Mouse (Mus musculus): ENCODE measurements around the gene Atg10. TPM values are rescaled to one million over a fixed set of nuclear protein-coding genes. Genes with fewer than 3 reads are reported as not detected.
"Not testable (repeated sequence)": the region's sequence is repeated elsewhere in the genome, so short reads cannot be mapped to it uniquely, and the experiment has no call there.

The Atg10 gene
- polyA plus RNA-seq (2015; fragmentation: Nextera tagmentation; extraction: Ambion mirVana) = 14.7 and 16.0 TPM in 2 replicates

DNA sequence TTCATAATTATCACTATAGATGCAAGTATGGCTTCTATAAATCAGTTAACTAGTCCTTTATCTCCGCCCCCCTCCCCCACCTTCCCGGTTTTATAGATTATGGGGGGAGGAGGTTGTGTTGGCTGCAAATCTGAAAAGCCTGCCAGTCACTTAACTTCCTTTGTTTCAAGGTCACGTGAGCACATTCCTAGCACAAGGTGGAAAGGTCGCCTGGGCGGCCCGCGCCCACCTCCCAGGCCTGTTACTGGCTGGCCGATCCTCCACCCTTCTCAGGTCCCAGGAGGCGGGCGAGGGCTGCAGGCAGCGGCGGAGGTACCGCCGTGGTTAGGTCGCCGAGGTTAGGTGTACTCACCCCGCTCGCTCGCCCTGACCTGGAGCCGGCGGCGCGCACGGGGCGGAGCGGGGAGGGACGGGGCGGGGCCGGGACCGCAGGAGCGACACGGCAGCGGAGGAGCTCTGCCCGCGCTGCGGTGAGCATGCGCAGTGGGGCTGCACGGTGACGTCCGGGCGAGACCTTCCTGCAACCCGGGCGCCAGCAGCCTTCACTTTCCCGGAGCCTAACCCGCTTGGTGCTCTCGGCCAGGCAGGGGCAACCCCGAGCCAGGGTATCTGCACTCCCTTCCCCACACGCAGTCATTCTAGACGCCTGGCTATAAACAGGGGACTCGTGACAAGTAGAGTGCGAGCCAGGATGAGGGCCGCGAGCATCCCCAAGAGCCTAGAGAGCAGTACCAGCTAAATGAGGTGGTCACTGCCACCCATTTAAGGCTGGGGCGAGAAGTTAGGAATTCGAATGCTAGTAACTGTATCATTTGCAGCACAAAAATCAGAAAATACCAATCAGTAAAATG, at the start of gene Atg10:
TSS of gene Atg10 (minus strand) at position 382 of the 851 bp plus-strand sequence.
- peak within 1 kb of the TSS; percentile 53 for H3K4me2 ChIP-seq (ENCODE audit: low read depth, low read length)
- peak within 1 kb of the TSS; percentile 96 for H3K27ac ChIP-seq (ENCODE audit: low read length)
- WGBS = 1% methylated on average over 54 of the region's 55 CpGs

DNA sequence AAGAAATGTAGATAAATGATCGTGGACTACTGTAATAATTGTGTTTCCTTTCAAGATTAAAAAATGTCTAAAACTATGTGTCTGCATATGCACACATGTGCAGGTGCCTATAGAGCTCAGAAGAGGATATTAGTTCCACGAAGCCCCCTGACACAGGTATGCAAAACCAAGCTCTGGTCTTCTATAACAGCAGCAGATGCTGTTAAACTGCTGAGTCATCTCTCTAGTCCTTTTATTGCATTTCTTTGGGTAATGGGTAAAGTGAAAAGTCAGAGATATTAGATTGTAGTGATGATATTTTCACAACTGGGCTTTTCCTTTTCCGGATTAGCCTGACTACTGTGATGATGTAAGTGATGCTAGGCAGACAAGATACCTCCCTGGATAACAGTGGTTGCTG, 28.6 kb upstream of the Atg10 start:
- Histone ChIP-seq H3K9ac (ENCODE audit: low read length) (no peak overlapping the region), H3K27me3 (ENCODE audit: control insufficient read depth, insufficient read depth, low read depth, low read length) (no peaks in the 10 kb centered on the region), H3K4me1 (replicated peaks; ENCODE audit: control insufficient read depth, insufficient read depth, low read length) (no peaks in the 10 kb centered on the region), H3K9me3 (ENCODE audit: control insufficient read depth, low read length) (no peaks in the 10 kb centered on the region), H3K4me3 (ENCODE audit: low read length) (no peak overlapping the region), H3K36me3 (ENCODE audit: control insufficient read depth, insufficient read depth, low read length) (no peaks in the 10 kb centered on the region), H3K4me2 (ENCODE audit: low read depth, low read length) (no peak overlapping the region), H3K27ac (ENCODE audit: low read length) (no peak overlapping the region)
- WGBS = 80% methylated on average over 3 of the region's 3 CpGs
- ATAC-seq (ENCODE audit: low read depth) = no peak

More for the DNA sequence above, at the start of gene Atg10:
- Histone ChIP-seq H3K27me3 (ENCODE audit: control insufficient read depth, insufficient read depth, low read depth, low read length) (no peaks in the 10 kb centered on the region), H3K9ac (ENCODE audit: low read length) (peak within 1 kb of the TSS; percentile 86), H3K4me1 (replicated peaks; ENCODE audit: control insufficient read depth, insufficient read depth, low read length) (peaks cover 8% of the 10 kb centered on the region; the same call in 1 of the 2 replicates), H3K4me3 (ENCODE audit: low read length) (peak within 1 kb of the TSS; percentile 82), H3K9me3 (ENCODE audit: control insufficient read depth, low read length) (no peaks in the 10 kb centered on the region), H3K36me3 (ENCODE audit: control insufficient read depth, insufficient read depth, low read length) (no peaks in the 10 kb centered on the region)
- peak; percentile 98 for ATAC-seq (ENCODE audit: low read depth)

DNA sequence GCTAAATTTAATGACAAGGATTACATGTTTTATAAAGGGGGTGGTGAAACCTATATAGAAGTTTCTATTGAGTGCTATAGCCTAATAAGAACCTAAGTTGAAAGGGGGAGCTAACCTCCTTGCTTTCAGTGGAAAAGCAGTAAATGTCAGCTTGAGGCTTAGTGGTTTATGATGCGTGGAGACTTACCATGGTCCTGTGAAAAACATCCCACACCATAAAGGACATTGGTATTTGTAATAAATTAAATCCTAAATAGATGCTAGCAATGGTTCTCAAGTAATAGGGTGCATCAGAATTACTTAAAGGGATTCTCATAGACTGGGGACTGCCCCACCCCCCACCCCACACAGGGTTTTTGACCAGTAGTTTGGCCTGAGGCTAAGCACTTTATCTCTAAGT, 27.9 kb upstream of the Atg10 start:
- Histone ChIP-seq H3K27me3 (ENCODE audit: control insufficient read depth, insufficient read depth, low read depth, low read length) (no peaks in the 10 kb centered on the region), H3K4me3 (ENCODE audit: low read length) (no peak overlapping the region), H3K9ac (ENCODE audit: low read length) (no peak overlapping the region), H3K4me2 (ENCODE audit: low read depth, low read length) (no peak overlapping the region), H3K27ac (ENCODE audit: low read length) (no peak overlapping the region), H3K36me3 (ENCODE audit: control insufficient read depth, insufficient read depth, low read length) (no peaks in the 10 kb centered on the region), H3K9me3 (ENCODE audit: control insufficient read depth, low read length) (no peaks in the 10 kb centered on the region), H3K4me1 (replicated peaks; ENCODE audit: control insufficient read depth, insufficient read depth, low read length) (no peaks in the 10 kb centered on the region)
- ATAC-seq (ENCODE audit: low read depth) = no peak
- 71% methylated on average over 1 of the region's 1 CpGs for WGBS

DNA sequence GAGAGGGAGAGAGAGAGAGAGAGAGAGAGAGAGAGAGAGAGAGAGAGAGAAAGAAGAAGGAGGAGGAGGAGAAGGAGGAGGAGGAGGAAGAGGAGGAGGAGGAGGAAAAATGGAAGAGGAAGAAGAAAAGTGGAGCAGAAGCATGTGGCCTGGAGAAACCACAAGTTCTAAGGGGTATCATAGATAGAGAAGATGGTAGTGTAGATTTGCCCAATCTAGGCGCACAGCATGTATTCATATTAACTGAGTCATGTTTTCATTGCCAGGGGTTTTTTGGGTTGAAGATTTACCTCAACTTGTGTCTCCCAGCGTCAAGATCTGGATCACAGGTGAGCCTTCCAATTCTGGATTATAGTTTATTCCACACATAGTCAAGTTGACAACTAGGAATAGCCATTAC, 26.3 kb upstream of the Atg10 start:
- not testable (repeated sequence) for H3K4me1 ChIP-seq (replicated peaks; ENCODE audit: control insufficient read depth, insufficient read depth, low read length); H3K4me2 ChIP-seq (ENCODE audit: low read depth, low read length); H3K36me3 ChIP-seq (ENCODE audit: control insufficient read depth, insufficient read depth, low read length); H3K27me3 ChIP-seq (ENCODE audit: control insufficient read depth, insufficient read depth, low read depth, low read length); H3K9me3 ChIP-seq (ENCODE audit: control insufficient read depth, low read length); ATAC-seq (ENCODE audit: low read depth); H3K9ac ChIP-seq (ENCODE audit: low read length); H3K4me3 ChIP-seq (ENCODE audit: low read length); H3K27ac ChIP-seq (ENCODE audit: low read length)
- WGBS = 79% methylated on average over 2 of the region's 2 CpGs

DNA sequence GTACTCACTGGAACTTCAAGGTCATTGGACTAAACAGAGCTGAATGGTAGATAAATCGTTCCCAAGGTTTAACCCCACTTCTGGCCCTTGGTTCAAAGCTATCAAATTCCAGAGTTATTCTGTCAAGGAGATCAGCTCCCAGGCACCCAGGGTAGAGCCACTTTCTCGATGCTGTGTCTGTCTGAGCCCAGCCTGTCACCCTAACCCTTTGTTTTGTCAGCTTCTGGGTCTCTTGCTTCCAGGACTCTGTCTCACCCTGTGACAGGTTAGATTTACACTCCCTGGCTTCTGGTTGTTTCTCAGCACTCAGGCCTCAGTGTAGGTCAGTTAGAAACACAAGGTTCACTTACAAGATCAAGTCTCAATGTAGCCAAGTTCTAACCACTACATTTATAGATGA, 22.7 kb upstream of the Atg10 start:
- 38% methylated on average over 2 of the region's 2 CpGs for WGBS

DNA sequence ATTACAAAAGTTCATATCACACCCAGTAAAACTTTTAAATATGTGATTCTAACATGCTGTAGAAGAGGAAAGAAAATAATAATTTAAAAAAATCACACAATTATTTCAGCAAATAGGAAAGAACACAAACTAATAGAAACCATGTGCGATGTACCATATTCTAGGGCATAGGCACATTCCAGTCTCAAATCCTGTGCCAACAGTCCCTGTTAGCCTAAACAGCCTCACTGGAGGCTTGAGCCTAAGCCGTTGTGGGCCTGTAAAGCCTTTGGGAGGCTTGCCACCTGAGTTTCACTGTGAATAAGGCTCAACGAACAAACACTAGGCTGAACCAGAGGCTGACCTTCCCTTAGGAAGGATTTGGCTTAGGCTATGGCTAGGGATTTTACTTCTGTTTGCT, 14.2 kb upstream of the Atg10 start:
- no peaks in the 10 kb centered on the region for H3K27me3 ChIP-seq (ENCODE audit: control insufficient read depth, insufficient read depth, low read depth, low read length)
- no peak overlapping the region for H3K4me2 ChIP-seq (ENCODE audit: low read depth, low read length)
- no peaks in the 10 kb centered on the region for H3K4me1 ChIP-seq (replicated peaks; ENCODE audit: control insufficient read depth, insufficient read depth, low read length)
- H3K36me3 ChIP-seq (ENCODE audit: control insufficient read depth, insufficient read depth, low read length) = no peaks in the 10 kb centered on the region
- no peaks in the 10 kb centered on the region for H3K9me3 ChIP-seq (ENCODE audit: control insufficient read depth, low read length)
- H3K4me3 ChIP-seq (ENCODE audit: low read length) = no peak overlapping the region
- 70% methylated on average over 3 of the region's 3 CpGs for WGBS
- H3K27ac ChIP-seq (ENCODE audit: low read length) = no peak overlapping the region
- ATAC-seq (ENCODE audit: low read depth) = no peak
- H3K9ac ChIP-seq (ENCODE audit: low read length) = no peak overlapping the region

More for the DNA sequence above, 22.7 kb upstream of the Atg10 start:
- no peak overlapping the region for H3K4me2 ChIP-seq (ENCODE audit: low read depth, low read length)
- no peak overlapping the region for H3K4me3 ChIP-seq (ENCODE audit: low read length)
- H3K36me3 ChIP-seq (ENCODE audit: control insufficient read depth, insufficient read depth, low read length) = no peaks in the 10 kb centered on the region
- no peaks in the 10 kb centered on the region for H3K9me3 ChIP-seq (ENCODE audit: control insufficient read depth, low read length)
- no peaks in the 10 kb centered on the region for H3K4me1 ChIP-seq (replicated peaks; ENCODE audit: control insufficient read depth, insufficient read depth, low read length)
- no peak overlapping the region for H3K9ac ChIP-seq (ENCODE audit: low read length)
- no peaks in the 10 kb centered on the region for H3K27me3 ChIP-seq (ENCODE audit: control insufficient read depth, insufficient read depth, low read depth, low read length)
- no peak overlapping the region for H3K27ac ChIP-seq (ENCODE audit: low read length)
- ATAC-seq (ENCODE audit: low read depth) = no peak

DNA sequence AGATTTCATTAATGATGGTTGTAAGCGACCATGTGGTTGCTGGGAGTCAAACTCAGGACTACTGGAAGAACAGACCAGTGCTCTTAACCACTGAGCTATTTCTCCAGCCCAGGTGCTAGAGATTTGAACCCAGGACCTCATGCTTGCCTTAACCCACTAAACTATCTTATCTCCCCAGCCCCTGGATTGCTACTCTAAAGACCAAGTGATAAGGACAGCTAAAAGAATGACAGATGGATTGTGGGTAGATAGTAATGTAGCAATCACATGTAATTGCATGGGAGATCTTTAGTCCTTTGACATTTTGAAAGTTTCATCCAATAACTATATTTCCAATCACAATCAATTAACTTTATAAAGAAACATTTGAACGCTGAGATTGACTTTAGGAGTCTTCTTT, 13.1 kb upstream of the Atg10 start:
- WGBS = 67% methylated on average over 2 of the region's 2 CpGs
- Histone ChIP-seq H3K27ac (ENCODE audit: low read length) (no peak overlapping the region), H3K36me3 (ENCODE audit: control insufficient read depth, insufficient read depth, low read length) (no peaks in the 10 kb centered on the region), H3K4me3 (ENCODE audit: low read length) (no peak overlapping the region), H3K27me3 (ENCODE audit: control insufficient read depth, insufficient read depth, low read depth, low read length) (no peaks in the 10 kb centered on the region), H3K4me2 (ENCODE audit: low read depth, low read length) (no peak overlapping the region), H3K4me1 (replicated peaks; ENCODE audit: control insufficient read depth, insufficient read depth, low read length) (no peaks in the 10 kb centered on the region), H3K9me3 (ENCODE audit: control insufficient read depth, low read length) (no peaks in the 10 kb centered on the region), H3K9ac (ENCODE audit: low read length) (no peak overlapping the region)
- ATAC-seq (ENCODE audit: low read depth) = no peak

DNA sequence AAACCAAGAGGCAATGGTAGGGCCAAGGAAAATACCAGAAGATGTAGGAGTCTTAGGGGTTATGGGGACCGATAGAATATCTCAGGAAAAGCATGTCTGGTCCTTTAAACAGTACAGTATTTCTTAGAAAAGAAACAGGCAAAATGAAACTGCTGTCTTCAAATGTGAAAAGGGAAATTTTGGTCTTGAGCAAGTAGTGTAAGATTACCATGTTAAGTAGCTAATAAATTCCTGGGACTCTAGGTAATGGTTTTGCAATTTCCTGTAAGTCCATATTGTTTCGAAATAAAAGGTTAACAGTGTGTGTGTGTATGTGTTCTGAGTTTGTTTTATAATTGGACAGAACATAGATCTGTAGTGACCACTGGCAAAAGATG, 658 bp upstream of the Atg10 start:
- no peaks in the 10 kb centered on the region for H3K27me3 ChIP-seq (ENCODE audit: control insufficient read depth, insufficient read depth, low read depth, low read length)
- WGBS = 48% methylated on average over 2 of the region's 2 CpGs
- peak overlapping the region; percentile 86 for H3K9ac ChIP-seq (ENCODE audit: low read length)
- H3K4me1 ChIP-seq (replicated peaks; ENCODE audit: control insufficient read depth, insufficient read depth, low read length) = peaks cover 8% of the 10 kb centered on the region; the same call in 1 of the 2 replicates
- peak overlapping the region; percentile 53 for H3K4me2 ChIP-seq (ENCODE audit: low read depth, low read length)
- H3K36me3 ChIP-seq (ENCODE audit: control insufficient read depth, insufficient read depth, low read length) = no peaks in the 10 kb centered on the region
- peak; percentile 6; the same call in 1 of the 2 replicates for ATAC-seq (ENCODE audit: low read depth)
- peak overlapping the region; percentile 96 for H3K27ac ChIP-seq (ENCODE audit: low read length)
- no peaks in the 10 kb centered on the region for H3K9me3 ChIP-seq (ENCODE audit: control insufficient read depth, low read length)
- peak overlapping the region; percentile 82 for H3K4me3 ChIP-seq (ENCODE audit: low read length)

DNA sequence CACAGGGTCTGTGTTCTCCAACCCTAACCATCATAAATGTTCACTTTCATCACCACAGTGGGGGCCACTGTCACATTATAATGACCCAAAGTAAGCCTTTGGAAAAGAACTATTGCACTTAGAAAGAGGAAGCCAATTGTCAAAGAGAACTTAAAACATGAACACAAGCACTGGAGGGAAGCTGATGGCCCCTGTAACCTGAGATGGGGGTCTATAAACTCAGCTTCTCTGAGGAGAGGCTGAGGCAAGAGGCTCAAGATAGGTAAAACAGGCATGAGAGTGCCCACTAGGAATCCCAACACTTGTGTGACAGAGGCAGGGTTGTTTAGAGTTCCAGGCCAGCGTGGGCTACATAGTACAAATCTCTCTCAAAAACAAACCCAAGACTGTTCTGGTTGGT, 705 bp downstream of the Atg10 start:
- peaks cover 8% of the 10 kb centered on the region; the same call in 1 of the 2 replicates for H3K4me1 ChIP-seq (replicated peaks; ENCODE audit: control insufficient read depth, insufficient read depth, low read length)
- peak overlapping the region; percentile 53 for H3K4me2 ChIP-seq (ENCODE audit: low read depth, low read length)
- peak overlapping the region; percentile 82 for H3K4me3 ChIP-seq (ENCODE audit: low read length)
- H3K9me3 ChIP-seq (ENCODE audit: control insufficient read depth, low read length) = no peaks in the 10 kb centered on the region
- peak overlapping the region; percentile 86 for H3K9ac ChIP-seq (ENCODE audit: low read length)
- no peak for ATAC-seq (ENCODE audit: low read depth)
- H3K27ac ChIP-seq (ENCODE audit: low read length) = peak overlapping the region; percentile 96
- H3K27me3 ChIP-seq (ENCODE audit: control insufficient read depth, insufficient read depth, low read depth, low read length) = no peaks in the 10 kb centered on the region
- WGBS = 55% methylated on average over 1 of the region's 1 CpGs
- no peaks in the 10 kb centered on the region for H3K36me3 ChIP-seq (ENCODE audit: control insufficient read depth, insufficient read depth, low read length)
